Comparison of ENCODE assay signal across 18 mouse cellular contexts in the genomic region with DNA sequence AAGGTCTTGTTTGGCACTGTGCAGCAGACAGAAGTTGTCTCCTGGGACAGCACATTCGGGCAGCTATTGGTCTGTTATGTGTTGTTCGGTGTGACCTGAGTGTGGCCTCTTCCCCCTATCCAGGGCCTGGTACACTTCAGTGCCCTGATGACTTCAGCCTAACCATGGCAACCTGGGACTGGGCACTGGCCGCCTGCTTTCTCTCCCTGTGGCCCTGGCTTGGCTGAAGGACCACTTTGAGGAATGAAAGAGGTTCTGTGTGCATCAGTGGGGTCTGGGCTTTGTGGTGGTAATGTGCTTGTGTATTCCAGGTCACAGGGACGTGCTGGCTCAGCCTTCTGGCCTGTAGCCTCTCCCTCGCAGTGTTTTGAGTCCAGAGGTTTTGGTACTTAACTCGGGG. TPM values are rescaled to one million over a fixed set of nuclear protein-coding genes. Genes with fewer than 3 reads are reported as not detected.
A peak's percentile ranks its signal among the peaks of the same experiment; 100 is the strongest.
DNase-seq lines count a peak whose midpoint lies in the region; ATAC-seq and TF ChIP-seq lines count a peak whose summit lies in the region.
"Had no signal": no experiment of that assay in that cellular context is flagged by ENCODE, and none has a peak within 500 bp of the region (broad histone marks: within the 10 kb centered on the region; RNA-seq: fewer than 3 reads in every experiment).

No protein-coding gene starts in this region.

- H3K9me3 ChIP-seq in hindbrain, postnatal 0 days (ENCODE audit: low read length) = no peaks in the 10 kb centered on the region
- no peaks in the 10 kb centered on the region for H3K9me3 ChIP-seq in hindbrain, embryonic 10.5 days
- H3K9me3 ChIP-seq: embryonic facial prominence, embryonic 13.5 days; forebrain, embryonic 10.5 days; limb, embryonic 13.5 days had no signal

- intact Hi-C loops in left cerebral cortex, adult 2 months (cut with DNase I) = no loop called here

- H3K4me1 ChIP-seq in hindbrain, postnatal 0 days (ENCODE audit: insufficient read depth, low read length) = peaks cover 6% of the 10 kb centered on the region; the same call in 1 of the 2 replicates
- peaks cover 4% of the 10 kb centered on the region for H3K4me1 ChIP-seq in hindbrain, embryonic 10.5 days (replicated peaks)
- H3K4me1 ChIP-seq: embryonic facial prominence, embryonic 13.5 days; forebrain, embryonic 10.5 days; limb, embryonic 13.5 days had no signal

- TF ChIP-seq CTCF in hindbrain, postnatal 0 days (IDR thresholded peaks at IDR 0.05; ENCODE audit: low read depth) = no peak
- TF ChIP-seq CTCF in left cerebral cortex, adult 2 months (IDR thresholded peaks at IDR 0.05) = no peak

- WGBS in hindbrain, postnatal 0 days = 48% methylated on average over 6 of the region's 6 CpGs
- WGBS in hindbrain, embryonic 10.5 days = 71% methylated on average over 6 of the region's 6 CpGs

- no peak overlapping the region for H3K4me3 ChIP-seq in hindbrain, postnatal 0 days (ENCODE audit: low read length)
- H3K4me3 ChIP-seq in hindbrain, embryonic 10.5 days = no peak overlapping the region
- H3K4me3 ChIP-seq in left cerebral cortex, adult 2 months = no peak overlapping the region
- H3K4me3 ChIP-seq: embryonic facial prominence, embryonic 13.5 days; forebrain, embryonic 10.5 days; limb, embryonic 13.5 days had no signal

- H3K27ac ChIP-seq in hindbrain, postnatal 0 days = 0 out of 2 replicates have a peak overlapping the region, but pooled peaks have one; percentile 15
- no peak overlapping the region for H3K27ac ChIP-seq in hindbrain, embryonic 10.5 days
- peak overlapping the region; percentile 57 for H3K27ac ChIP-seq in left cerebral cortex, adult 2 months
- H3K27ac ChIP-seq: embryonic facial prominence, embryonic 13.5 days; forebrain, embryonic 10.5 days; limb, embryonic 13.5 days had no signal

- H3K9ac ChIP-seq in hindbrain, postnatal 0 days (replicated peaks; ENCODE audit: low read length) = no peak overlapping the region
- H3K9ac ChIP-seq: embryonic facial prominence, embryonic 13.5 days; limb, embryonic 13.5 days had no signal

- peaks cover 5% of the 10 kb centered on the region; the same call in 1 of the 2 replicates for H3K27me3 ChIP-seq in hindbrain, postnatal 0 days (ENCODE audit: insufficient read depth, low read length)
- H3K27me3 ChIP-seq in hindbrain, embryonic 10.5 days (ENCODE audit: insufficient read depth, poor library complexity, severe bottlenecking) = peaks cover 26% of the 10 kb centered on the region

- ATAC-seq in hindbrain, postnatal 0 days = peak; percentile 90
- no peak for ATAC-seq in inflammation-experienced regulatory T-cells, adult 6 months
- ATAC-seq: intestine, postnatal 0 days had no signal

- no peaks in the 10 kb centered on the region for H3K36me3 ChIP-seq in hindbrain, postnatal 0 days (ENCODE audit: insufficient read depth, low read length)
- no peaks in the 10 kb centered on the region for H3K36me3 ChIP-seq in hindbrain, embryonic 10.5 days
- H3K36me3 ChIP-seq: embryonic facial prominence, embryonic 13.5 days; forebrain, embryonic 10.5 days; limb, embryonic 13.5 days had no signal

- H3K4me2 ChIP-seq in hindbrain, postnatal 0 days (ENCODE audit: low read depth, low read length) = no peak overlapping the region
- H3K4me2 ChIP-seq: embryonic facial prominence, embryonic 13.5 days; limb, embryonic 13.5 days had no signal

- peak; percentile 64 for DNase-seq in hindbrain, postnatal 0 days (ENCODE audit: low spot score)
- no peak for DNase-seq in hindbrain, embryonic 10.5 days (ENCODE audit: low spot score)
- DNase-seq in Muller cell, postnatal 12 days (ENCODE audit: inconsistent ontology term) = peak; percentile 51
- DNase-seq in brain, adult 2 months (ENCODE audit: low read depth, low spot score) = peak; percentile 34
- DNase-seq in left cerebral cortex, adult 2 months (ENCODE audit: extremely low spot score in 1 of 2, low spot score in 2 of 2) = peak; percentile 37 to 52
- no peak for DNase-seq in urinary bladder, postnatal 25 days (ENCODE audit: low spot score)
- DNase-seq: heart, postnatal 14 days; kidney, postnatal 14 days; lung, postnatal 36 days; thymus, postnatal 25 days had no signal

RNA-seq across cellular contexts. Expression of a gene that starts 46.2 kb away (rescaled TPM):
- total RNA-seq in hindbrain, postnatal 0 days (2014; rRNA removed) = 9.8 and 14.0 TPM in 2 replicates
- polyA plus RNA-seq in hindbrain, postnatal 0 days (2015; fragmentation: Nextera tagmentation; extraction: Ambion mirVana) = 8.7 and 9.2 TPM in 2 replicates
- polyA plus RNA-seq in hindbrain, embryonic 10.5 days (2016; fragmentation: Nextera tagmentation; extraction: Ambion mirVana) = 8.4 and 9.2 TPM in 2 replicates
- 100 to 1,000 TPM; 118 to 155 TPM for total RNA-seq in left cerebral cortex, adult 2 months (2021)
- polyA plus RNA-seq in inflammation-experienced regulatory T-cells, adult 6 months (2017; shearing (Covaris generic)) = 1 to 10 TPM in 2 of 3 experiments, under 1 TPM in 1; 0.68 to 1.5 (median 1.2) TPM

RNA-seq across cellular contexts. Expression of a gene that starts 50.0 kb away (rescaled TPM):
- 17.4 and 20.0 TPM in 2 replicates for total RNA-seq in hindbrain, postnatal 0 days (2014; rRNA removed)
- 1.5 and 1.7 TPM in 2 replicates for polyA plus RNA-seq in hindbrain, postnatal 0 days (2015; fragmentation: Nextera tagmentation; extraction: Ambion mirVana)
- polyA plus RNA-seq in hindbrain, embryonic 10.5 days (2016; fragmentation: Nextera tagmentation; extraction: Ambion mirVana) = 0.08 TPM in 1 of 2 replicates, not detected in the other
- total RNA-seq in left cerebral cortex, adult 2 months (2021) = 10 to 100 TPM; 42.7 to 48.5 TPM
- polyA plus RNA-seq in inflammation-experienced regulatory T-cells, adult 6 months (2017; shearing (Covaris generic)) = 1 to 10 TPM in 2 of 3 experiments, under 1 TPM in 1; 0.30 to 2.4 (median 2.2) TPM
- total RNA-seq: CH12.LX; gastrocnemius, adult 8-10 months had no signal
- polyA plus RNA-seq: embryonic facial prominence, embryonic 13.5 days; forebrain, embryonic 10.5 days; liver, embryonic 16.5 days had no signal

Comparison
In these comparisons a context has a peak if more than half of its experiments do, and no peak if none do; other contexts are left out.
1. DNase-seq: peak in hindbrain, postnatal 0 days (single experiment), Muller cell, postnatal 12 days (single experiment), brain, adult 2 months (single experiment) and left cerebral cortex, adult 2 months (2 of 2); none in hindbrain, embryonic 10.5 days (single experiment) and urinary bladder, postnatal 25 days (single experiment).